Mouse (Mus musculus): ENCODE results near the gene 6030408B16Rik. TPM values are rescaled to one million over a fixed set of nuclear protein-coding genes. Genes with fewer than 3 reads are reported as not detected.

6030408B16Rik gene
- 1 to 10 TPM; 2.3 to 3.6 TPM for total RNA-seq (2021)

DNA sequence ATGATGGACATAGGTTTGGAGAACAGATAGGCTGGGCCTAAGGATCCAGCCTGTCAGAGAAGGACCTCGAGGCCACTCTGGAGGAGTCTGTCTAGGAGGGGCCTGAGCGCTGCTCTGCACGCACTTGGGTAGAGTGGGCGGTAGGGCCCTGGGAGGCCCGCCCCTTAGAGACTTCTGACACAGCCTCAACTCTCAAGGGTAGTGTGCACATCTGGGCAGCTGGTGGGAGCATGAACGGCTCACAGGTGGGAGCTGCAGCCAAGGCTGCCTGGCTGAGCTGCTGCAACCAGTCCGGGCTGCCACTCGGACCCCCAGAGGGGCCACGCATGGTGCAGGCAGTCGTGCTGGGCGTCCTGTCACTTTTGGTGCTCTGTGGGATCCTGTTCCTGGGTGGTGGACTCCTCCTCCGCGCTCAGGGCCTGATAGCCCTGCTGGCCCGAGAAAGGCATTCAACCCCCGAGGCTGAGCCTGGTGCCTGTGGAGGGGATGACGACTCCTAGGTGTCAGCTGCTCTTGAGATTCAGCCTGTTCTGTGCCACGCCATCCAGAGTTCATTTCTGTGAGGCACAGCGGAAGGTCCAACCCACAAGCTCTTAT lies at the start of gene 6030408B16Rik:
Gene 6030408B16Rik (plus strand): TSS at position 188 of the 597 bp plus-strand sequence.
- DNase-seq, result peak in 1 of 2 experiments; percentile 31
- intact Hi-C loops (cut with DNase I), result no loop called here

DNA sequence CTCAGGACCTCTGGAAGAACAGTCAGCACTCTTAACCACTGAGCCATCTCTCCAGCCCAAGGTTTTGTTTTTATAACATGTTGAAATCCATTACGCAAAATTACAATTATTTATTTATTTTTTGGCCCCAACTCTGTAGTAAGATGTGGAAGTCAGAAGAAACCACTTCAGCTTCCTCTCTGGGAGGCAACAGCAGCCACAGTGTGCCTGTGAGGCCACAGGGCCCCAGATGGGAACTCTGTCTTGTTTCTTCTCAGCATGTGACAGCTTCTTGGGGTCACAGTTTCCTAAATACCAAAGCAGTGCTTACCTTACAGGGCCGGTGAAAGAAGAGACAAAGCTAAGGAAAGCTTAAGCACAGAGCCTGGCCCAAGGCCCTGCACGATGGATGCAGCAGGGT lies 49.0 kb upstream of the 6030408B16Rik start:
- DNase-seq, result no peak
- intact Hi-C loops (cut with DNase I), result no loop called here

GRCm38 (mm10) chr15:101246231-101247154 lies 46.5 kb upstream of the 6030408B16Rik start:
- peak; percentile 97 to 99 for DNase-seq
- intact Hi-C loops (cut with DNase I), result no loop called here

- intact Hi-C loops (cut with DNase I), result no loop called here
- no peak for DNase-seq
These were observed 45.9 kb upstream of the 6030408B16Rik start for GRCm38 (mm10) chr15:101247155-101247498.

DNA sequence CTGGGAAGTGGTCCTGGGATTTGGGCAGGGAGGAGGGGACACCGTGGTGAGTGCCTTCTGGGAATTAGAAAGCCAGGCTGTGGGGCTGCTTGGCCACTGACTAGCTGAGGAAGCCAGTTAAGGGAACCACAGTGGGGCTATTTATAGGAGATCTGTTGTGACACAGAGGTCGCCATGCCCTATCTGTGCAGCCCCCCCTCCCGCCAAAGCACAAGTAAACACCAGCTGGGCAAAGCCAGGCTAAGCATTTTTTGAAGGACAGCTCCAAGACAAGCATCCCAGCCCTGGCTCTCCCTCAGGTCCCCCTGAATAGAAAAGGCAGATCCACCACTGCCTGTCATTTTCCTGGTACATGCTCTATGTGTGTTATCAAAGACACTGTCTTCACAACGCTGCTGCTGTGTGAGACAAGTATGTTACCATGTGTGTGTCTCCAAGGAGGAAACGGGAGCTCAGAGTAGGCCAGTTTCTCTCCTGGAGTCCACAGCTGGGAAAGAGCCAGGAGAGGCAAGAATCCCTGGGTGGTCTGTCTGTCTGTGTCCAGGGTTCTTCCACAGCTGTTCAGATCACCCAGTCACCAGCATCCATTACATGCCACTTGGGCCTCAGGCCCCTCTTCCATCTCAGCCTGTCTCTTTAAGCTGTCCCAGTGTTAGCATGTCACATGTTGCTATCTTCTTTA lies 44.8 kb upstream of the 6030408B16Rik start:
- DNase-seq, result peak; percentile 68 to 70
- intact Hi-C loops (cut with DNase I), result no loop called here

DNA sequence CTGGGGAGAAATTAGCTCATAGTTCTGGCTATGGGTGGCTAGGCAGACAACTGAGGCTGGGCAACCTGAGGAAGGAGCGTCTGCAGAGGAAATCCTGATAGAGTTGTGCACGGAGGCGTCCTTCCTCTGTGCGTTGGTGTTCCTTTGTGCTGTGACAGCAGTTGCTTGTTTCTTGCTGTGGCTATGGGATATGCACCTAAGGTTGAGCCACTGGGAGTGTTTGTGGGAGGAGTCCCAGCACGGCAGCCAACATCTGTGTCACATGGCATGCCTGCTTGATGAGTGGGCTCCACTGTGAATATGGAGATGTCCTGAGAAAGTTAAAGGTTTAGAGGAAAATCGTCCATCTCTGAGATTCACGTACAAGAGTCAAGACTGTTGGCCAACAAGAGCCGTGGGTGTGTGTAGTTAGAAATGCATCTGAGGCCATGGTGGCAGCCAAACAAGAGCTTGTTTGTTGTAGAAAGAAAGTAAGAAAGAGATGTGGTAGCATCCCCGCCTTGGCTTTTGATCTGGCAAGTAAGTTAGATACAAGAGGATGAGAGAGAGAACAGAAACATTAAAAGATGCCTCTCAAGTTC lies 42.7 kb upstream of the 6030408B16Rik start:
- intact Hi-C loops (cut with DNase I), result no loop called here
- DNase-seq, result no peak

DNA sequence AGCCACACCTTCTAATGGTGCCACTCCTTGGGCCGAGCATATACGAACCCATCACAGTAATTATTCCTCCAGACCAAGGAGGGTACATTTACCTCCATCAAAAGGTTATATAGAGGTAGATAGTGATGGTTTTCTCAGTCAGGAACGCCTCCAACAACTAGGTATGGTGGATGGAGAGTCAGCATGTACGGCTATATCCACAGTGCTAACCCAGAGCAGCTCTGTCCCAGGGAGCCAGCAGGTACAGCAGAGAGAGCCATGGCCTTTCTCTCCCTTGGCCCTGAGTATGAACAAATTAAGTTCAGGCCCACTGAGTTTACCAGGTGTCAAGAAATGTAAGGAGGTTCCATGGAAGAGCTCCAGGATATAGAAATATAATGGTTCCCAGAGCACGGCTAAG lies 41.1 kb upstream of the 6030408B16Rik start:
- DNase-seq, result no peak
- intact Hi-C loops (cut with DNase I), result no loop called here

- intact Hi-C loops (cut with DNase I), result no loop called here
- DNase-seq, result no peak
These were observed 40.4 kb upstream of the 6030408B16Rik start for GRCm38 (mm10) chr15:101252614-101253013.

DNA sequence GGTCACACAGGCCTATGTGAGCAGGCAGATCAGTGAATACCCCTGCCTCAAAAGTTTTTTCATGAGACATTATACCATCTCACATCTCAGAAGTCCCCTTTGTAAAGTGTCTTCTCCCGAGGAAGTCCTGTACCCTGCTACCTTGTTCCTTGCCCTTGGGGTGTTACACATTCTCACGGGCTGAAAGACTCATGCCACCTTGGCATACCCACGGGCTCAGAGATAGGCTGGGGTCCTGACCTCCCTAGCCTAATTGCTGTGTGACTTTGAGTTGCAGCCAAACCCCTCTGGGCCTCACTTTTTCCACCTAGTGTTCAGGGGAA lies 39.5 kb upstream of the 6030408B16Rik start:
- no peak for DNase-seq
- intact Hi-C loops (cut with DNase I), result no loop called here

GRCm38 (mm10) chr15:101253886-101254795 lies 38.9 kb upstream of the 6030408B16Rik start, which contains the start of gene Nr4a1:
Gene Nr4a1, plus strand, starts transcription at chr15:101254269.
- intact Hi-C loops (cut with DNase I), result no loop called here
- peak; percentile 86 to 89 for DNase-seq

DNA sequence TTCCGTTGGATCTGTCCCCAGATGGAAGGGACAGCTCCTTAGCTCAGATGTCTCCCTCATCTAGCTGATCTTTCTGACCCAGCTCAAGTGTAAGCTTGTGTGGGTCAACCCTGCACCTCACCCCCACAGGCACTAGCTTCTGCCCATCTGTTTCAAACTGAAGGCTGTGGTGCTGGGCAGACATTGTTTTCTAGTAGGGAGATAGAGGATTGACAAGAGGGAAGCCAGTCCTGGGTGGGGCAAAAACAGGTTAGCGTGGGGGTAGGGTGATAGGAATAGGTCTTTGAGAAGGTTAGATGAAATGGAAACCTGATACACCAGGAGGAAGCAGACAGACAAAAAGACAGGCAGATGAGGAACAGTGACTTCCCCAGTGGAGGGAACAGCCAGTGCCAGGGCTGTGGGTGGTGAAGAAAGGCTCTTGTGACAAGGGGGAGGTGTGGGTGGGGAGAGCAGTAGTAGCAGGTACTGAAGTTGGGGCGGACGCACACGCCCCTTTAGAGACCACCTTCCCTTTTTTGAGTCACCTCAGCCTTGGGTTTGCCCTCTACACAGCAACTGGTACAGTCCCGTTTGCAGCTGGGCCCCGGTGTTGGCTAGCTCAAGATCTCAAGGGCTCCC lies 37.1 kb upstream of the 6030408B16Rik start:
- no peak for DNase-seq

GRCm38 (mm10) chr15:101256463-101257206 lies 36.4 kb upstream of the 6030408B16Rik start:
- intact Hi-C loops (cut with DNase I), result no loop called here
- DNase-seq, result peak in 1 of 2 experiments; percentile 49

More for the DNA sequence above, 37.1 kb upstream of the 6030408B16Rik start:
- intact Hi-C loops (cut with DNase I), result no loop called here

- DNase-seq, result no peak
- intact Hi-C loops (cut with DNase I), result no loop called here
These were observed 34.6 kb upstream of the 6030408B16Rik start for GRCm38 (mm10) chr15:101258420-101258819.

GRCm38 (mm10) chr15:101259922-101260321 lies 33.1 kb upstream of the 6030408B16Rik start:
- intact Hi-C loops (cut with DNase I), result no loop called here
- DNase-seq, result peak in 1 of 2 experiments; percentile 44

- DNase-seq, result peak; percentile 92 to 95
- intact Hi-C loops (cut with DNase I), result no loop called here
These were observed 32.6 kb upstream of the 6030408B16Rik start for GRCm38 (mm10) chr15:101260387-101260786.

DNA sequence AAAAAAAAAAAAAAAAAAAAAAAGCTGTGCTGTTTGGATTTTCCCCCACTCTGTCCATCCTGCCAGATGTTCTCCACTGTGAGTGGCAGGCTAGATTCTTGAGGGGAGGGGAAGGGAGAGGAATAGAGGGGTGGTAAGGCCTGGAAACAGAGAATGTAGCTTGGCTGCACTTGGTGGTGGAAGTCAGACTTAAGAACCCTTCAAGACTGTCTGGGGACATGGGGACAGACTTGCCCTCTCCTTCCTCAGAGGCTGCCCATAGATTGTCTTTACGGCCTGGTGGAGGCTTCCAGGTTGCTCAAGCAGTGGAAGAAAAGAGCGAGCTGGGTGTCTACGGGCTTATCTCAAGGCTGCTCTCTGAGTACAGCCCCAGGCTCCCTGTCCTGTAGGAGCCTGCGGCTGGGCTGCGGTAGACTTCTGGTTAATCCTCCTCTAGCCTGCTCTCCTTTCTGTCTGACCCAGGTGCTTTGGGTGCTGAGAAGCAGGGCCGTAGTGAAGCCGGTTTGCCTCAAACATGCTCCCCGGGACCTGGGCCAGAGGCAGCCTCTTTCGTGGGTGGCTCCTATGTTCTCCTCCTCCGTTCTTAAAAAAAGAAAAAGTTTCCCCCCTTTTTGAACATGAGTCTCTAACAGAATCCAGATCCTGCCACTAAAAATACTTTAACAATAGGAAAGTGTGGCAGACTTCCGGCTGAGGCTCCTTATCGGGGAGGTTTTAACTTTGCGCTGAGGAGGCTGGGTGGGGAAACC lies 32.0 kb upstream of the 6030408B16Rik start:
- DNase-seq, result peak; percentile 55 to 66
- intact Hi-C loops (cut with DNase I), result no loop called here

DNA sequence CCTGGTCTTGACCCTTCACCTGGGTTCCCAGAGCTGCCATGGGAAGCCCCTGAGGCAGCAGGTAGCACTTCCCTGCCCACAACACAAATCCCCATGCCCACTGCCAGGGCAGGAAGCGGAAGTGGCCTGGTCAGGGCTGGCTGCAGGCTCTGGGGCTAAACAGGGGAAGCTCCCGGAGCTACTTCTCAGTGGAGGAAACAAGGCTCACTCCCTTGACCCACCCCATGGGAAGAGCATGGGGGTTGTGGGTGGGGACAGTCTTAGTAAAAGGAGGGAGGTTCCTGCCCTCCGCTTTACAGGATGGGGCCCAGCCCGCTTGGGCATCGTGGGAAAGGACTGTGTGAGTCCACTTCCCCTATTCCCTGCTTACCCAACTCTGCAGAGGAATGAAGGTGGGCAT lies 30.5 kb upstream of the 6030408B16Rik start:
- DNase-seq, result peak; percentile 48 to 51
- intact Hi-C loops (cut with DNase I), result no loop called here
